Comparison of ENCODE assay signal across 8 mouse cellular contexts in genomic region chr9:51764921-51765416, GRCm38 (mm10). TPM values are rescaled to one million over a fixed set of nuclear protein-coding genes. Genes with fewer than 3 reads are reported as not detected.
A peak's percentile ranks its signal among the peaks of the same experiment; 100 is the strongest.
DNase-seq lines count a peak whose midpoint lies in the region; ATAC-seq lines count a peak whose summit lies in the region.

Arhgap20 (plus strand) TSS chr9:51765337.

- H3K9ac ChIP-seq in heart, embryonic 13.5 days = peak within 1 kb of the TSS; percentile 82
- peak within 1 kb of the TSS; percentile 75 for H3K9ac ChIP-seq in kidney, embryonic 16.5 days (replicated peaks; ENCODE audit: low read length)
- peak within 1 kb of the TSS; percentile 62 for H3K9ac ChIP-seq in limb, embryonic 15.5 days
- H3K9ac ChIP-seq in midbrain, embryonic 16.5 days (ENCODE audit: low read depth, low read length) = peak within 1 kb of the TSS; percentile 82

- under 1% methylated on average over 44 of the region's 77 CpGs for WGBS in heart, embryonic 13.5 days
- 0% methylated on average over 59 of the region's 77 CpGs for WGBS in kidney, embryonic 16.5 days
- under 1% methylated on average over 64 of the region's 77 CpGs for WGBS in limb, embryonic 15.5 days
- under 1% methylated on average over 53 of the region's 77 CpGs for WGBS in midbrain, embryonic 16.5 days

- DNase-seq in 3134 (ENCODE audit: extremely low read depth, insufficient read length, low spot score) = peak; percentile 2
- peak; percentile 97 for DNase-seq in brain, adult 2 months (ENCODE audit: low read depth, low spot score)
- DNase-seq in spleen, postnatal 14 days (ENCODE audit: low spot score in 2 of 2) = peak; percentile 8 to 12

- H3K27ac ChIP-seq in heart, embryonic 13.5 days (replicated peaks) = 0 out of 2 replicates have a peak within 1 kb of the TSS, but pooled peaks have one; percentile 8
- H3K27ac ChIP-seq in kidney, embryonic 16.5 days (ENCODE audit: low read length) = peak within 1 kb of the TSS; percentile 52; the same call in 1 of the 2 replicates
- peak within 1 kb of the TSS; percentile 87 for H3K27ac ChIP-seq in limb, embryonic 15.5 days
- peak within 1 kb of the TSS; percentile 92 for H3K27ac ChIP-seq in midbrain, embryonic 16.5 days (ENCODE audit: low read length)

- no peaks in the 10 kb centered on the region for H3K9me3 ChIP-seq in heart, embryonic 13.5 days
- no peaks in the 10 kb centered on the region for H3K9me3 ChIP-seq in kidney, embryonic 16.5 days (ENCODE audit: low read length)
- H3K9me3 ChIP-seq in limb, embryonic 15.5 days = no peaks in the 10 kb centered on the region
- no peaks in the 10 kb centered on the region for H3K9me3 ChIP-seq in midbrain, embryonic 16.5 days (replicated peaks; ENCODE audit: control insufficient read depth, low read length, poor library complexity, severe bottlenecking)

- H3K4me2 ChIP-seq in heart, embryonic 13.5 days = peak within 1 kb of the TSS; percentile 98
- H3K4me2 ChIP-seq in kidney, embryonic 16.5 days (replicated peaks; ENCODE audit: low read depth, low read length) = peak within 1 kb of the TSS; percentile 98
- peak within 1 kb of the TSS; percentile 90 for H3K4me2 ChIP-seq in limb, embryonic 15.5 days
- peak within 1 kb of the TSS; percentile 62 for H3K4me2 ChIP-seq in midbrain, embryonic 16.5 days (ENCODE audit: low read length)

- H3K27me3 ChIP-seq in heart, embryonic 13.5 days (replicated peaks) = peaks cover 70% of the 10 kb centered on the region
- peaks cover 33% of the 10 kb centered on the region for H3K27me3 ChIP-seq in kidney, embryonic 16.5 days (ENCODE audit: insufficient read depth, low read length)
- peaks cover 30% of the 10 kb centered on the region for H3K27me3 ChIP-seq in limb, embryonic 15.5 days
- peaks cover 3% of the 10 kb centered on the region for H3K27me3 ChIP-seq in midbrain, embryonic 16.5 days (ENCODE audit: control insufficient read depth, insufficient read depth, low read depth, low read length)

- 0 out of 2 replicates have a peak, but pooled peaks have one; percentile 42 for ATAC-seq in erythroid progenitor cell, adult 5-6 weeks (replicated peaks; ENCODE audit: low FRiP score, poor library complexity, severe bottlenecking)
- peak; percentile 65 for ATAC-seq in heart, embryonic 13.5 days (ENCODE audit: extremely low read depth, insufficient number of reproducible peaks, low FRiP score, low TSS enrichment)
- peak; percentile 95 for ATAC-seq in kidney, embryonic 16.5 days (ENCODE audit: low FRiP score, low TSS enrichment)
- ATAC-seq in limb, embryonic 15.5 days (ENCODE audit: insufficient number of reproducible peaks, low FRiP score, low TSS enrichment, low read depth) = peak; percentile 90
- peak; percentile 95 for ATAC-seq in midbrain, embryonic 16.5 days

- no peaks in the 10 kb centered on the region for H3K36me3 ChIP-seq in heart, embryonic 13.5 days
- no peaks in the 10 kb centered on the region for H3K36me3 ChIP-seq in kidney, embryonic 16.5 days (ENCODE audit: insufficient read depth, low read length)
- H3K36me3 ChIP-seq in limb, embryonic 15.5 days = no peaks in the 10 kb centered on the region
- H3K36me3 ChIP-seq in midbrain, embryonic 16.5 days (ENCODE audit: control insufficient read depth, insufficient read depth, low read length) = no peaks in the 10 kb centered on the region

- H3K4me1 ChIP-seq in heart, embryonic 13.5 days = peaks cover 27% of the 10 kb centered on the region
- peaks cover 8% of the 10 kb centered on the region; the same call in 1 of the 2 replicates for H3K4me1 ChIP-seq in kidney, embryonic 16.5 days (ENCODE audit: insufficient read depth, low read length)
- H3K4me1 ChIP-seq in limb, embryonic 15.5 days = peaks cover 23% of the 10 kb centered on the region
- H3K4me1 ChIP-seq in midbrain, embryonic 16.5 days (ENCODE audit: control insufficient read depth, insufficient read depth, low read length) = peaks cover 17% of the 10 kb centered on the region

- peak within 1 kb of the TSS; percentile 81 for H3K4me3 ChIP-seq in heart, embryonic 13.5 days
- peak within 1 kb of the TSS; percentile 76 for H3K4me3 ChIP-seq in kidney, embryonic 16.5 days (ENCODE audit: low read length)
- peak within 1 kb of the TSS; percentile 77 for H3K4me3 ChIP-seq in limb, embryonic 15.5 days
- H3K4me3 ChIP-seq in midbrain, embryonic 16.5 days (ENCODE audit: low read depth, low read length) = peak within 1 kb of the TSS; percentile 71

RNA-seq across cellular contexts. Expression of gene Arhgap20, which starts in this region (rescaled TPM):
- total RNA-seq in erythroid progenitor cell, adult 5-6 weeks (2015; ENCODE audit: low replicate concordance) = 0.36 TPM in 1 of 2 replicates, not detected in the other
- total RNA-seq in erythroid progenitor cell, adult 5-6 weeks (2017; ENCODE audit: low replicate concordance) = not detected in 2 replicates
- polyA plus RNA-seq in heart, embryonic 13.5 days (2015; fragmentation: Nextera tagmentation; extraction: Ambion mirVana) = 0.97 and 1.5 TPM in 2 replicates
- 3.3 and 3.6 TPM in 2 replicates for polyA plus RNA-seq in kidney, embryonic 16.5 days (2015; fragmentation: Nextera tagmentation; extraction: Ambion mirVana)
- 9.3 and 9.5 TPM in 2 replicates for polyA plus RNA-seq in limb, embryonic 15.5 days (2015; fragmentation: Nextera tagmentation; extraction: Ambion mirVana)
- polyA plus RNA-seq in midbrain, embryonic 16.5 days (2015; fragmentation: Nextera tagmentation; extraction: Ambion mirVana) = 17.5 and 18.8 TPM in 2 replicates

Comparison
In these comparisons a context has a peak if more than half of its experiments do, and no peak if none do; other contexts are left out.
1. Peak in every context shown above with its lines: DNase-seq, ATAC-seq, H3K4me3 ChIP-seq and H3K27ac ChIP-seq.
2. Peak in ATAC-seq in erythroid progenitor cell, adult 5-6 weeks; RNA of the gene not detected or under 1 TPM.
3. DNase-seq: peak in every context shown above with its lines; median percentile 97 in brain, adult 2 months; 10 in spleen, postnatal 14 days; 2 in 3134.
4. ATAC-seq: peak in every context shown above with its lines; median percentile 95 in kidney, embryonic 16.5 days; 95 in midbrain, embryonic 16.5 days; 90 in limb, embryonic 15.5 days; 65 in heart, embryonic 13.5 days; 42 in erythroid progenitor cell, adult 5-6 weeks.
5. H3K27ac ChIP-seq: peak in every context shown above with its lines; median percentile 92 in midbrain, embryonic 16.5 days; 87 in limb, embryonic 15.5 days; 52 in kidney, embryonic 16.5 days; 8 in heart, embryonic 13.5 days.